Mouse (Mus musculus): ENCODE measurements around the gene Vps53. TPM values are rescaled to one million over a fixed set of nuclear protein-coding genes. Genes with fewer than 3 reads are reported as not detected.

The Vps53 gene
- polyA plus RNA-seq, 1 experiment from 2014 or later, result 53.0 TPM

GRCm38 (mm10) chr11:76039271-76040053, 140.0 kb downstream of the Vps53 start:
- ATAC-seq (no peak), DNase-seq (ENCODE audit: low read depth, low spot score) (no peak)
- ChIA-PET CTCF (no interaction called here), POLR2A (no interaction called here)
- in situ Hi-C loops (cut with MboI; ENCODE audit: low pct_unique_long_range_greater_than_20kb), result no loop called here
- TF ChIP-seq CTCF (IDR thresholded peaks at IDR 0.05), result no peak
- H3K27me3 ChIP-seq, result no peaks in the 10 kb centered on the region

- no peaks in the 10 kb centered on the region for H3K27me3 ChIP-seq
- DNase-seq (ENCODE audit: low read depth, low spot score), result no peak
- ChIA-PET CTCF (no interaction called here), POLR2A (interaction anchor here (0.6 kb wide), 1 partner anchor 34 kb away, joined by 4 read pairs; no protein-coding TSS in a partner anchor)
- ATAC-seq, result no peak
- TF ChIP-seq CTCF (IDR thresholded peaks at IDR 0.05), result no peak
- in situ Hi-C loops (cut with MboI; ENCODE audit: low pct_unique_long_range_greater_than_20kb), result no loop called here
Measured at GRCm38 (mm10) chr11:76037581-76038294, 141.7 kb downstream of the Vps53 start.

- ATAC-seq, result no peak
- no peak for TF ChIP-seq CTCF (IDR thresholded peaks at IDR 0.05)
- in situ Hi-C loops (cut with MboI; ENCODE audit: low pct_unique_long_range_greater_than_20kb), result no loop called here
- POLR2A ChIA-PET, result no interaction called here
- peaks cover 5% of the 10 kb centered on the region for H3K27me3 ChIP-seq
- no peak for DNase-seq (ENCODE audit: low read depth, low spot score)
- CTCF ChIA-PET, result interaction anchor here (1.5 kb wide), 1 partner anchor 10 kb away, joined by 4 read pairs; no protein-coding TSS in a partner anchor
Measured at GRCm38 (mm10) chr11:76035182-76035581, 144.3 kb downstream of the Vps53 start.

- CTCF ChIA-PET, result no interaction called here
- POLR2A ChIA-PET, result no interaction called here
- no peak for TF ChIP-seq CTCF (IDR thresholded peaks at IDR 0.05)
- DNase-seq (ENCODE audit: low read depth, low spot score), result no peak
- no peak for ATAC-seq
- in situ Hi-C loops (cut with MboI; ENCODE audit: low pct_unique_long_range_greater_than_20kb), result no loop called here
- peaks cover 5% of the 10 kb centered on the region for H3K27me3 ChIP-seq
Measured at GRCm38 (mm10) chr11:76033836-76034235, 145.6 kb downstream of the Vps53 start.

- DNase-seq (ENCODE audit: low read depth, low spot score) (no peak), ATAC-seq (no peak)
- ChIA-PET CTCF (no interaction called here), POLR2A (no interaction called here)
- H3K27me3 ChIP-seq, result peaks cover 5% of the 10 kb centered on the region
- no peak for TF ChIP-seq CTCF (IDR thresholded peaks at IDR 0.05)
- in situ Hi-C loops (cut with MboI; ENCODE audit: low pct_unique_long_range_greater_than_20kb), result no loop called here
Measured at GRCm38 (mm10) chr11:76033359-76033758, 146.1 kb downstream of the Vps53 start.

GRCm38 (mm10) chr11:76028072-76028465, 151.4 kb downstream of the Vps53 start:
- no peak for TF ChIP-seq CTCF (IDR thresholded peaks at IDR 0.05)
- CTCF ChIA-PET, result no interaction called here
- ATAC-seq (no peak), DNase-seq (ENCODE audit: low read depth, low spot score) (no peak)
- H3K27me3 ChIP-seq, result peaks cover 5% of the 10 kb centered on the region
- POLR2A ChIA-PET, result interaction anchor here (0.9 kb wide), 1 partner anchor 8 kb away, joined by 4 read pairs; no protein-coding TSS in a partner anchor
- in situ Hi-C loops (cut with MboI; ENCODE audit: low pct_unique_long_range_greater_than_20kb), result no loop called here

- ChIA-PET POLR2A (interaction anchor here (0.9 kb wide), 1 partner anchor 9 kb away, joined by 4 read pairs; no protein-coding TSS in a partner anchor), CTCF (no interaction called here)
- DNase-seq (ENCODE audit: low read depth, low spot score) (no peak), ATAC-seq (peak; percentile 81)
- peaks cover 2% of the 10 kb centered on the region for H3K27me3 ChIP-seq
- no peak for TF ChIP-seq CTCF (IDR thresholded peaks at IDR 0.05)
- in situ Hi-C loops (cut with MboI; ENCODE audit: low pct_unique_long_range_greater_than_20kb), result no loop called here
Measured at GRCm38 (mm10) chr11:76027139-76028071, 152.0 kb downstream of the Vps53 start, which contains the start of gene Rflnb. Gene Rflnb, minus strand, starts transcription at chr11:76027782.

- CTCF ChIA-PET, result interaction anchor here (1.6 kb wide), 1 partner anchor 10 kb away, joined by 3 read pairs; no protein-coding TSS in a partner anchor
- ATAC-seq (no peak), DNase-seq (ENCODE audit: low read depth, low spot score) (no peak)
- POLR2A ChIA-PET, result no interaction called here
- in situ Hi-C loops (cut with MboI; ENCODE audit: low pct_unique_long_range_greater_than_20kb), result no loop called here
- no peaks in the 10 kb centered on the region for H3K27me3 ChIP-seq
- TF ChIP-seq CTCF (IDR thresholded peaks at IDR 0.05), result no peak
Measured at GRCm38 (mm10) chr11:76026527-76027138, 152.8 kb downstream of the Vps53 start.

GRCm38 (mm10) chr11:76025080-76025583, 154.3 kb downstream of the Vps53 start:
- no peaks in the 10 kb centered on the region for H3K27me3 ChIP-seq
- CTCF ChIA-PET, result interaction anchor here (1.6 kb wide), 1 partner anchor 11 kb away, joined by 3 read pairs; no protein-coding TSS in a partner anchor
- POLR2A ChIA-PET, result no interaction called here
- DNase-seq (ENCODE audit: low read depth, low spot score), result no peak
- no peak for TF ChIP-seq CTCF (IDR thresholded peaks at IDR 0.05)
- ATAC-seq, result no peak
- in situ Hi-C loops (cut with MboI; ENCODE audit: low pct_unique_long_range_greater_than_20kb), result no loop called here
